In the genomic region with DNA sequence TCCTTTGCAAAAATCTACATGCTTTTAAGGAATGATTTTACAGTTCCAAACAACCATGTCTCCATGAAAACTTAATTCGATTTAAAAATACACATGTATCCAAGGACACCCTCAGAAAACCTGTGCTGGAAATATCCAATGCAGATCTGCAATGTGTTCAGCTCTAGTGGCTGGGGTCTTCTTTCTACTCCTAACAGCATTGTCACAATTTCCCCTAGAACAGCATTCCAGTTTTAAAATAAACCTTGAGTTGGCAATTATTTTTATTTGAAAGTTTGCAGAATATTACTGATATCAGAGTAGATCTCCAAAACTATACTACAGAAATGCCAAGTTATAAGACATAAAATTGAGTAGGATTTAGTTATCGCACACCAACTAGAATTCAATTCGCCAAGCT, we compare ENCODE assay signal across 9 mouse cellular contexts.
DNase-seq lines count a peak whose midpoint lies in the region; ATAC-seq and TF ChIP-seq lines count a peak whose summit lies in the region.
"Had no signal": no experiment of that assay in that cellular context is flagged by ENCODE, and none has a peak within 500 bp of the region (broad histone marks: within the 10 kb centered on the region; RNA-seq: fewer than 3 reads in every experiment).

No protein-coding gene starts in this region.

- TF ChIP-seq EP300 in liver, postnatal 0 days (IDR thresholded peaks at IDR 0.05; ENCODE audit: low read depth), result no peak

- H3K9me3 ChIP-seq in lung, embryonic 14.5 days (ENCODE audit: low read depth, low read length), result no peaks in the 10 kb centered on the region
- H3K9me3 ChIP-seq in forebrain, embryonic 13.5 days (replicated peaks), result no peaks in the 10 kb centered on the region
- no peaks in the 10 kb centered on the region for H3K9me3 ChIP-seq in limb, embryonic 14.5 days (ENCODE audit: control insufficient read depth, low read length)
- no peaks in the 10 kb centered on the region for H3K9me3 ChIP-seq in liver, postnatal 0 days (ENCODE audit: low read length)

- no peak for TF ChIP-seq POLR2A in limb, embryonic 14.5 days (IDR thresholded peaks at IDR 0.05; ENCODE audit: borderline replicate concordance, extremely low read depth, insufficient read depth, insufficient read length)

- no peak for TF ChIP-seq CTCF in lung, embryonic 14.5 days (IDR thresholded peaks at IDR 0.05; ENCODE audit: low read depth)
- TF ChIP-seq CTCF in liver, postnatal 0 days (IDR thresholded peaks at IDR 0.05; ENCODE audit: low read depth), result no peak

- H3K36me3 ChIP-seq in lung, embryonic 14.5 days (ENCODE audit: insufficient read depth), result no peaks in the 10 kb centered on the region
- H3K36me3 ChIP-seq in forebrain, embryonic 13.5 days (ENCODE audit: poor library complexity, severe bottlenecking), result no peaks in the 10 kb centered on the region
- H3K36me3 ChIP-seq in limb, embryonic 14.5 days (ENCODE audit: control insufficient read depth, insufficient read depth, low read length), result no peaks in the 10 kb centered on the region
- H3K36me3 ChIP-seq in liver, postnatal 0 days (replicated peaks; ENCODE audit: insufficient read depth, low read length), result no peaks in the 10 kb centered on the region

- H3K27ac ChIP-seq in lung, embryonic 14.5 days (ENCODE audit: low read depth), result no peak overlapping the region
- H3K27ac ChIP-seq in forebrain, embryonic 13.5 days, result peak overlapping the region; percentile 89
- no peak overlapping the region for H3K27ac ChIP-seq in limb, embryonic 14.5 days (replicated peaks; ENCODE audit: low read depth, low read length)
- no peak overlapping the region for H3K27ac ChIP-seq in liver, postnatal 0 days (ENCODE audit: low read depth)
- H3K27ac ChIP-seq: heart, adult 2 months had no signal

- DNase-seq in lung, embryonic 14.5 days, result no peak
- DNase-seq in lung, postnatal 10 days, result no peak
- DNase-seq in limb, embryonic 14.5 days (ENCODE audit: low spot score), result no peak
- DNase-seq in telencephalon, adult 2 months (ENCODE audit: low read depth, low spot score), result peak; percentile 29
- no peak for DNase-seq in liver, postnatal 0 days
- DNase-seq in liver, result no peak
- DNase-seq: cerebellum, adult 9-11 months had no signal

- 44% methylated on average over 3 of the region's 3 CpGs for WGBS in lung, embryonic 14.5 days
- 46% methylated on average over 3 of the region's 3 CpGs for WGBS in forebrain, embryonic 13.5 days
- 51% methylated on average over 3 of the region's 3 CpGs for WGBS in limb, embryonic 14.5 days
- WGBS in liver, postnatal 0 days (ENCODE audit: insufficient replicate concordance), result 57% methylated on average over 3 of the region's 3 CpGs

- H3K4me3 ChIP-seq in lung, embryonic 14.5 days (ENCODE audit: low read depth, low read length), result no peak overlapping the region
- H3K4me3 ChIP-seq in forebrain, embryonic 13.5 days, result peak overlapping the region; percentile 52
- H3K4me3 ChIP-seq in limb, embryonic 14.5 days (replicated peaks; ENCODE audit: low read length), result no peak overlapping the region
- H3K4me3 ChIP-seq in liver, postnatal 0 days (ENCODE audit: low read depth, low read length), result no peak overlapping the region
- H3K4me3 ChIP-seq: heart, adult 2 months had no signal

- no peak for ATAC-seq in lung, embryonic 14.5 days (ENCODE audit: insufficient read depth)
- no peak; the same call in 1 of the 2 replicates for ATAC-seq in forebrain, embryonic 13.5 days
- no peak for ATAC-seq in limb, embryonic 14.5 days (ENCODE audit: low FRiP score, low read depth)
- no peak for ATAC-seq in liver, postnatal 0 days

- no peaks in the 10 kb centered on the region for H3K4me1 ChIP-seq in lung, embryonic 14.5 days (ENCODE audit: insufficient read depth)
- 0 out of 2 replicates have a peak, but pooled peaks cover 6% of the 10 kb centered on the region for H3K4me1 ChIP-seq in forebrain, embryonic 13.5 days
- no peaks in the 10 kb centered on the region for H3K4me1 ChIP-seq in limb, embryonic 14.5 days (ENCODE audit: control insufficient read depth, insufficient read depth, low read length)
- H3K4me1 ChIP-seq in liver, postnatal 0 days (ENCODE audit: insufficient read depth), result no peaks in the 10 kb centered on the region

- no peaks in the 10 kb centered on the region for H3K27me3 ChIP-seq in lung, embryonic 14.5 days (ENCODE audit: insufficient read depth, low read length)
- no peaks in the 10 kb centered on the region for H3K27me3 ChIP-seq in forebrain, embryonic 13.5 days
- no peaks in the 10 kb centered on the region for H3K27me3 ChIP-seq in limb, embryonic 14.5 days (ENCODE audit: control insufficient read depth, insufficient read depth, low read length)
- H3K27me3 ChIP-seq in liver, postnatal 0 days (ENCODE audit: insufficient read depth, low read length), result no peaks in the 10 kb centered on the region

- H3K4me2 ChIP-seq in lung, embryonic 14.5 days, result peak overlapping the region; percentile 53; the same call in 1 of the 2 replicates
- H3K4me2 ChIP-seq in forebrain, embryonic 13.5 days, result peak overlapping the region; percentile 62
- H3K4me2 ChIP-seq in limb, embryonic 14.5 days (replicated peaks; ENCODE audit: low read depth, low read length, severe bottlenecking), result peak overlapping the region; percentile 26; the same call in 1 of the 2 replicates
- no peak overlapping the region for H3K4me2 ChIP-seq in liver, postnatal 0 days (ENCODE audit: low read depth, low read length)

- H3K9ac ChIP-seq in lung, embryonic 14.5 days, result no peak overlapping the region
- H3K9ac ChIP-seq in forebrain, embryonic 13.5 days, result peak overlapping the region; percentile 70
- H3K9ac ChIP-seq in limb, embryonic 14.5 days (ENCODE audit: low read depth, low read length, severe bottlenecking), result no peak overlapping the region
- H3K9ac ChIP-seq in liver, postnatal 0 days (replicated peaks), result no peak overlapping the region
